Mouse (Mus musculus): ENCODE results near the gene Coro6. TPM values are rescaled to one million over a fixed set of nuclear protein-coding genes. Genes with fewer than 3 reads are reported as not detected.

The Coro6 gene
- polyA plus RNA-seq, 1 experiment from 2014 or later = 18.0 TPM

- ChIA-PET POLR2A (no interaction called here), CTCF (no interaction called here)
- ATAC-seq = no peak
- no peaks in the 10 kb centered on the region for H3K27me3 ChIP-seq
- DNase-seq (ENCODE audit: low read depth, low spot score) = no peak
- in situ Hi-C loops (cut with MboI; ENCODE audit: low pct_unique_long_range_greater_than_20kb) = no loop called here
- no peak for TF ChIP-seq CTCF (IDR thresholded peaks at IDR 0.05)
These were observed 1.6 kb downstream of the Coro6 start for GRCm38 (mm10) chr11:77463786-77464185.

- TF ChIP-seq CTCF (IDR thresholded peaks at IDR 0.05) = no peak
- CTCF ChIA-PET = no interaction called here
- DNase-seq (ENCODE audit: low read depth, low spot score) (peak; percentile 56), ATAC-seq (no peak)
- POLR2A ChIA-PET = no interaction called here
- H3K27me3 ChIP-seq = no peaks in the 10 kb centered on the region
- in situ Hi-C loops (cut with MboI; ENCODE audit: low pct_unique_long_range_greater_than_20kb) = no loop called here
These were observed 2.5 kb downstream of the Coro6 start for GRCm38 (mm10) chr11:77464684-77465083.

- in situ Hi-C loops (cut with MboI; ENCODE audit: low pct_unique_long_range_greater_than_20kb) = no loop called here
- no peak for ATAC-seq
- H3K27me3 ChIP-seq = no peaks in the 10 kb centered on the region
- no peak for TF ChIP-seq CTCF (IDR thresholded peaks at IDR 0.05)
- ChIA-PET POLR2A (interaction anchor here (0.6 to 1.3 kb wide), 2 partner anchors 12 to 216 kb away, joined by 3 to 4 read pairs; no protein-coding TSS in a partner anchor), CTCF (no interaction called here)
- no peak for DNase-seq (ENCODE audit: low read depth, low spot score)
These were observed 2.9 kb downstream of the Coro6 start for GRCm38 (mm10) chr11:77465111-77465510.

- ChIA-PET POLR2A (interaction anchor here (1.3 kb wide), 1 partner anchor 11 kb away, joined by 3 read pairs; no protein-coding TSS in a partner anchor), CTCF (interaction anchor here (1.3 kb wide), 1 partner anchor 60 kb away, joined by 4 read pairs; no protein-coding TSS in a partner anchor)
- H3K27me3 ChIP-seq = no peaks in the 10 kb centered on the region
- ATAC-seq (no peak), DNase-seq (ENCODE audit: low read depth, low spot score) (no peak)
- in situ Hi-C loops (cut with MboI; ENCODE audit: low pct_unique_long_range_greater_than_20kb) = no loop called here
- no peak for TF ChIP-seq CTCF (IDR thresholded peaks at IDR 0.05)
These were observed 4.3 kb downstream of the Coro6 start for GRCm38 (mm10) chr11:77466544-77466943.

GRCm38 (mm10) chr11:77467157-77467556, 4.9 kb downstream of the Coro6 start:
- CTCF ChIA-PET = interaction anchor here (1.2 to 1.3 kb wide), 2 partner anchors 10 to 60 kb away, joined by 4 to 6 read pairs; no protein-coding TSS in a partner anchor
- TF ChIP-seq CTCF (IDR thresholded peaks at IDR 0.05) = no peak
- in situ Hi-C loops (cut with MboI; ENCODE audit: low pct_unique_long_range_greater_than_20kb) = no loop called here
- DNase-seq (ENCODE audit: low read depth, low spot score) (no peak), ATAC-seq (no peak)
- POLR2A ChIA-PET = no interaction called here
- no peaks in the 10 kb centered on the region for H3K27me3 ChIP-seq

- DNase-seq (ENCODE audit: low read depth, low spot score) (no peak), ATAC-seq (no peak)
- POLR2A ChIA-PET = no interaction called here
- CTCF ChIA-PET = interaction anchor here (1.2 to 1.3 kb wide), 2 partner anchors 9 to 59 kb away, joined by 4 to 6 read pairs; no protein-coding TSS in a partner anchor
- in situ Hi-C loops (cut with MboI; ENCODE audit: low pct_unique_long_range_greater_than_20kb) = no loop called here
- no peaks in the 10 kb centered on the region for H3K27me3 ChIP-seq
- TF ChIP-seq CTCF (IDR thresholded peaks at IDR 0.05) = no peak
These were observed 5.6 kb downstream of the Coro6 start for GRCm38 (mm10) chr11:77467784-77468183.

GRCm38 (mm10) chr11:77468397-77468796, 6.2 kb downstream of the Coro6 start:
- no peak for ATAC-seq
- no peaks in the 10 kb centered on the region for H3K27me3 ChIP-seq
- in situ Hi-C loops (cut with MboI; ENCODE audit: low pct_unique_long_range_greater_than_20kb) = no loop called here
- POLR2A ChIA-PET = no interaction called here
- DNase-seq (ENCODE audit: low read depth, low spot score) = no peak
- no peak for TF ChIP-seq CTCF (IDR thresholded peaks at IDR 0.05)
- CTCF ChIA-PET = interaction anchor here (1.2 kb wide), 1 partner anchor 8 kb away, joined by 6 read pairs; no protein-coding TSS in a partner anchor

GRCm38 (mm10) chr11:77471407-77471806, 9.2 kb downstream of the Coro6 start:
- ChIA-PET POLR2A (no interaction called here), CTCF (no interaction called here)
- in situ Hi-C loops (cut with MboI; ENCODE audit: low pct_unique_long_range_greater_than_20kb) = no loop called here
- no peak for TF ChIP-seq CTCF (IDR thresholded peaks at IDR 0.05)
- DNase-seq (ENCODE audit: low read depth, low spot score) = no peak
- no peaks in the 10 kb centered on the region for H3K27me3 ChIP-seq
- ATAC-seq = no peak

- no peak for ATAC-seq
- POLR2A ChIA-PET = no interaction called here
- in situ Hi-C loops (cut with MboI; ENCODE audit: low pct_unique_long_range_greater_than_20kb) = no loop called here
- no peaks in the 10 kb centered on the region for H3K27me3 ChIP-seq
- CTCF ChIA-PET = no interaction called here
- TF ChIP-seq CTCF (IDR thresholded peaks at IDR 0.05) = no peak
- no peak for DNase-seq (ENCODE audit: low read depth, low spot score)
These were observed 10.6 kb downstream of the Coro6 start for GRCm38 (mm10) chr11:77472775-77473174.

- ChIA-PET CTCF (interaction anchor here (1.0 to 1.8 kb wide), 2 partner anchors 8 to 18 kb away, joined by 3 to 6 read pairs; partner anchors contain the start of gene Git1), POLR2A (no interaction called here)
- DNase-seq (ENCODE audit: low read depth, low spot score) (no peak), ATAC-seq (no peak)
- in situ Hi-C loops (cut with MboI; ENCODE audit: low pct_unique_long_range_greater_than_20kb) = no loop called here
- no peaks in the 10 kb centered on the region for H3K27me3 ChIP-seq
- no peak for TF ChIP-seq CTCF (IDR thresholded peaks at IDR 0.05)
These were observed 14.0 kb downstream of the Coro6 start for GRCm38 (mm10) chr11:77476216-77476615.

GRCm38 (mm10) chr11:77476895-77477294, 14.7 kb downstream of the Coro6 start:
- in situ Hi-C loops (cut with MboI; ENCODE audit: low pct_unique_long_range_greater_than_20kb) = no loop called here
- no peaks in the 10 kb centered on the region for H3K27me3 ChIP-seq
- DNase-seq (ENCODE audit: low read depth, low spot score) (no peak), ATAC-seq (no peak)
- ChIA-PET POLR2A (interaction anchor here (1.2 kb wide), 1 partner anchor 11 kb away, joined by 3 read pairs; no protein-coding TSS in a partner anchor), CTCF (interaction anchor here (0.9 to 1.8 kb wide), 3 partner anchors 9 to 160 kb away, joined by 3 to 6 read pairs (median 3); partner anchors contain the start of gene Git1)
- no peak for TF ChIP-seq CTCF (IDR thresholded peaks at IDR 0.05)

- ChIA-PET CTCF (no interaction called here), POLR2A (no interaction called here)
- ATAC-seq (no peak), DNase-seq (ENCODE audit: low read depth, low spot score) (no peak)
- in situ Hi-C loops (cut with MboI; ENCODE audit: low pct_unique_long_range_greater_than_20kb) = no loop called here
- TF ChIP-seq CTCF (IDR thresholded peaks at IDR 0.05) = no peak
- H3K27me3 ChIP-seq = no peaks in the 10 kb centered on the region
These were observed 20.8 kb downstream of the Coro6 start for GRCm38 (mm10) chr11:77483043-77483442.
